Mouse (Mus musculus) kidney, adult 9 months (tissue): Measurements from ENCODE around the gene Klhl3.

Source experiments
- DNase-seq: peaks from one replicate; pipeline ENCODE4 v3.0.0; 2022

Gene Klhl3

GRCm38 (mm10) chr13:58020428-58020827 lies 93.0 kb downstream of the Klhl3 start:
- DNase-seq: no peak

- DNase-seq: no peak
Observed at GRCm38 (mm10) chr13:58017298-58017697, 96.1 kb downstream of the Klhl3 start.

GRCm38 (mm10) chr13:58012067-58012925 lies 101.1 kb downstream of the Klhl3 start:
- peak; percentile 72 for DNase-seq

- DNase-seq: no peak
Observed at GRCm38 (mm10) chr13:58011526-58011925, 101.9 kb downstream of the Klhl3 start.

- no peak for DNase-seq
Observed at GRCm38 (mm10) chr13:58010416-58010815, 103.0 kb downstream of the Klhl3 start.

- no peak for DNase-seq
Observed at GRCm38 (mm10) chr13:58009275-58009674, 104.1 kb downstream of the Klhl3 start.

GRCm38 (mm10) chr13:58008038-58008364 lies 105.4 kb downstream of the Klhl3 start:
- no peak for DNase-seq

- DNase-seq: no peak
Observed at GRCm38 (mm10) chr13:58007256-58008037, 105.9 kb downstream of the Klhl3 start.

- no peak for DNase-seq
Observed at GRCm38 (mm10) chr13:58001792-58002191, 111.6 kb downstream of the Klhl3 start.

GRCm38 (mm10) chr13:57996536-57996935 lies 116.9 kb downstream of the Klhl3 start:
- no peak for DNase-seq

- DNase-seq: no peak
Observed at GRCm38 (mm10) chr13:57995864-57996263, 117.5 kb downstream of the Klhl3 start.

GRCm38 (mm10) chr13:57984637-57985036 lies 128.8 kb downstream of the Klhl3 start:
- no peak for DNase-seq

GRCm38 (mm10) chr13:57984163-57984562 lies 129.2 kb downstream of the Klhl3 start:
- DNase-seq: no peak

GRCm38 (mm10) chr13:57983330-57983729 lies 130.1 kb downstream of the Klhl3 start:
- no peak for DNase-seq

GRCm38 (mm10) chr13:57982904-57983303 lies 130.5 kb downstream of the Klhl3 start:
- DNase-seq: no peak

- no peak for DNase-seq
Observed at GRCm38 (mm10) chr13:57980679-57981078, 132.7 kb downstream of the Klhl3 start.

GRCm38 (mm10) chr13:57980071-57980470 lies 133.3 kb downstream of the Klhl3 start:
- no peak for DNase-seq

GRCm38 (mm10) chr13:57978931-57979330 lies 134.5 kb downstream of the Klhl3 start:
- DNase-seq: no peak

- no peak for DNase-seq
Observed at GRCm38 (mm10) chr13:57977721-57978120, 135.7 kb downstream of the Klhl3 start.

GRCm38 (mm10) chr13:57965658-57966057 lies 147.7 kb downstream of the Klhl3 start:
- no peak for DNase-seq

GRCm38 (mm10) chr13:57960254-57960653 lies 153.1 kb downstream of the Klhl3 start:
- no peak for DNase-seq

- no peak for DNase-seq
Observed at GRCm38 (mm10) chr13:57959806-57960205, 153.6 kb downstream of the Klhl3 start.
